Mouse (Mus musculus) T-helper 17 cell (primary cell): Measurements from ENCODE around the gene Gm20388.
"Not testable (repeated sequence)": the region's sequence is repeated elsewhere in the genome, so short reads cannot be mapped to it uniquely, and the experiment has no call there.

Experiments used
- in situ Hi-C, 2 experiments: fragments of 300-600 bp; cut with MboI, MseI; formaldehyde crosslinking; loops; 1 replicate in 1 of 2; 2 replicates in 1 of 2; pipeline ENCODE4 v1.15.1; 2025; ENCODE audit warnings: high pct_unique_total_duplicates in 2 of 2

Gene Gm20388

GRCm38 (mm10) chr8:123138741-123139140 lies 3228.1 kb downstream of the Gm20388 start:
- in situ Hi-C loops: no loop called here

GRCm38 (mm10) chr8:123141741-123142462 lies 3231.3 kb downstream of the Gm20388 start:
- in situ Hi-C loops: loop anchor here in 1 of 2 experiments (5.0 kb wide), 1 partner anchor 45 kb away; the partner anchor contains the start of gene Dpep1

- in situ Hi-C loops: loop anchor here in 1 of 2 experiments (5.0 kb wide), 1 partner anchor 47 kb away; no protein-coding TSS in a partner anchor
Measured at GRCm38 (mm10) chr8:123145279-123145678, 3234.6 kb downstream of the Gm20388 start.

- in situ Hi-C loops: loop anchor here in 1 of 2 experiments (5.0 kb wide), 1 partner anchor 46 kb away; no protein-coding TSS in a partner anchor
Measured at GRCm38 (mm10) chr8:123146390-123146789, 3235.7 kb downstream of the Gm20388 start.

GRCm38 (mm10) chr8:123150737-123151171 lies 3240.1 kb downstream of the Gm20388 start:
- in situ Hi-C loops: no loop called here

GRCm38 (mm10) chr8:123155177-123155576 lies 3244.5 kb downstream of the Gm20388 start:
- in situ Hi-C loops: no loop called here

- in situ Hi-C loops: no loop called here
Measured at GRCm38 (mm10) chr8:123156070-123156773, 3245.6 kb downstream of the Gm20388 start.

- in situ Hi-C loops: no loop called here
Measured at GRCm38 (mm10) chr8:123157888-123158465, 3247.3 kb downstream of the Gm20388 start, which contains the start of gene Sult5a1. TSS of gene Sult5a1 (minus strand) at chr8:123158315.

GRCm38 (mm10) chr8:123181391-123181790 lies 3270.8 kb downstream of the Gm20388 start:
- in situ Hi-C loops: loop anchor here in 1 of 2 experiments (10.0 kb wide), 1 partner anchor 57 kb away; no protein-coding TSS in a partner anchor

GRCm38 (mm10) chr8:123185566-123186409 lies 3275.1 kb downstream of the Gm20388 start, which contains the start of gene Dpep1:
TSS of gene Dpep1 (plus strand) at chr8:123186242.
- in situ Hi-C loops: loop anchor here in 1 of 2 experiments (5.0 to 10.0 kb wide), 2 partner anchors 43 to 61 kb away; no protein-coding TSS in a partner anchor

GRCm38 (mm10) chr8:123188006-123188405 lies 3277.4 kb downstream of the Gm20388 start:
- in situ Hi-C loops: loop anchor here in 1 of 2 experiments (5.0 to 10.0 kb wide), 2 partner anchors 46 to 63 kb away; no protein-coding TSS in a partner anchor

- in situ Hi-C loops: loop anchor here in 1 of 2 experiments (5.0 to 10.0 kb wide), 2 partner anchors 47 to 64 kb away; no protein-coding TSS in a partner anchor
Measured at GRCm38 (mm10) chr8:123188841-123189240, 3278.2 kb downstream of the Gm20388 start.

- in situ Hi-C loops: loop anchor here (5.0 kb wide), 2 partner anchors 43 to 228 kb away; no protein-coding TSS in a partner anchor
Measured at GRCm38 (mm10) chr8:123190678-123191077, 3280.0 kb downstream of the Gm20388 start.

- in situ Hi-C loops: loop anchor here (5.0 kb wide), 2 partner anchors 45 to 230 kb away; no protein-coding TSS in a partner anchor
Measured at GRCm38 (mm10) chr8:123191908-123192307, 3281.3 kb downstream of the Gm20388 start.

GRCm38 (mm10) chr8:123193771-123194170 lies 3283.1 kb downstream of the Gm20388 start:
- in situ Hi-C loops: loop anchor here (5.0 kb wide), 2 partner anchors 46 to 231 kb away; no protein-coding TSS in a partner anchor

- in situ Hi-C loops: not testable (repeated sequence)
Measured at GRCm38 (mm10) chr8:123197016-123197415, 3286.4 kb downstream of the Gm20388 start.

- in situ Hi-C loops: loop anchor here in 1 of 2 experiments (5.0 kb wide), 1 partner anchor 88 kb away; no protein-coding TSS in a partner anchor
Measured at GRCm38 (mm10) chr8:123199864-123200263, 3289.2 kb downstream of the Gm20388 start.

- in situ Hi-C loops: loop anchor here in 1 of 2 experiments (5.0 kb wide), 1 partner anchor 90 kb away; no protein-coding TSS in a partner anchor
Measured at GRCm38 (mm10) chr8:123202288-123202687, 3291.6 kb downstream of the Gm20388 start.

- in situ Hi-C loops: loop anchor here in 1 of 2 experiments (5.0 kb wide), 1 partner anchor 91 kb away; no protein-coding TSS in a partner anchor
Measured at GRCm38 (mm10) chr8:123203571-123203970, 3292.9 kb downstream of the Gm20388 start.

GRCm38 (mm10) chr8:123211876-123212275 lies 3301.2 kb downstream of the Gm20388 start:
- in situ Hi-C loops: no loop called here
